Mouse (Mus musculus): Measurements from ENCODE around the gene Mlst8. TPM values are rescaled to one million over a fixed set of nuclear protein-coding genes. Genes with fewer than 3 reads are reported as not detected.
A peak's percentile ranks its signal among the peaks of the same experiment; 100 is the strongest.
"Not testable (repeated sequence)": the region's sequence is repeated elsewhere in the genome, so short reads cannot be mapped to it uniquely, and the experiment has no call there.

Mlst8 gene
- polyA plus RNA-seq, 1 experiment from 2014 or later = 30.3 TPM

DNA sequence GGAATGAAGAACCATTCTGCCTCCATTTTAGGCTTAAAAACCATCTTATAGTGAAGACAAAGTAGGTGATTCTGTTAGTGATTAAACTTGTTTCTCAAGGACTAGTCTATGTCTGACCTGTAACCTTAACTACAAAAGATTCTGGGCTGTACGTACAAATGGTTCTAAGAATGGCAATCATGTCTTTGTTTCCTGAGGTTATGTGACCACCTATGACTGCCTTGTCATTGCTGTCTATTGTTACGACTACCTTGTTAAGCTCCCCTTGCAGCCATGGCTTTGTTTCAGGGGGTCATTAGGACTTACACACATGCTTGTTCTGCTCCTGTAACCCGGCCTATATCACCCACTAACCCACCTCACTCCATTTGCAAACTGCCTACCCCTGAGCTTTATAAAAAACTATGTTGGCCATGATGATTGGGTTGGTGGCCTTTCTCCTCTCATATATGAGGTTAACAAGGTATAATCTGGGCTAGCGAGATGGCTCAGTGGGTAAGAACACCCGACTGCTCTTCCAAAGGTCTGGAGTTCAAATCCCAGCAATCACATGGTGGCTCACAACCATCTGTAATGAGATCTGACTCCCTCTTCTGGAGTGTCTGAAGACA lies 10.1 kb downstream of the Mlst8 start:
- no peak overlapping the region for H3K4me3 ChIP-seq (ENCODE audit: low read depth, low read length)
- ATAC-seq (ENCODE audit: insufficient number of reproducible peaks, low FRiP score, low TSS enrichment, low read depth) (no peak), DNase-seq (ENCODE audit: low spot score) (no peak)
- no peaks in the 10 kb centered on the region for H3K27me3 ChIP-seq (ENCODE audit: control insufficient read depth, insufficient read depth, low read length)
- 94% methylated on average over 5 of the region's 5 CpGs for WGBS
- no peak overlapping the region for H3K27ac ChIP-seq (replicated peaks; ENCODE audit: low read depth, low read length)
- H3K9ac ChIP-seq (ENCODE audit: low read length) = no peak overlapping the region
- H3K4me2 ChIP-seq (ENCODE audit: low read depth, severe bottlenecking) = no peak overlapping the region
- H3K9me3 ChIP-seq (ENCODE audit: control insufficient read depth, low read length) = no peaks in the 10 kb centered on the region
- no peaks in the 10 kb centered on the region for H3K36me3 ChIP-seq (ENCODE audit: control insufficient read depth, insufficient read depth, low read length)
- H3K4me1 ChIP-seq (ENCODE audit: control insufficient read depth, insufficient read depth, low read length) = peaks cover 12% of the 10 kb centered on the region

DNA sequence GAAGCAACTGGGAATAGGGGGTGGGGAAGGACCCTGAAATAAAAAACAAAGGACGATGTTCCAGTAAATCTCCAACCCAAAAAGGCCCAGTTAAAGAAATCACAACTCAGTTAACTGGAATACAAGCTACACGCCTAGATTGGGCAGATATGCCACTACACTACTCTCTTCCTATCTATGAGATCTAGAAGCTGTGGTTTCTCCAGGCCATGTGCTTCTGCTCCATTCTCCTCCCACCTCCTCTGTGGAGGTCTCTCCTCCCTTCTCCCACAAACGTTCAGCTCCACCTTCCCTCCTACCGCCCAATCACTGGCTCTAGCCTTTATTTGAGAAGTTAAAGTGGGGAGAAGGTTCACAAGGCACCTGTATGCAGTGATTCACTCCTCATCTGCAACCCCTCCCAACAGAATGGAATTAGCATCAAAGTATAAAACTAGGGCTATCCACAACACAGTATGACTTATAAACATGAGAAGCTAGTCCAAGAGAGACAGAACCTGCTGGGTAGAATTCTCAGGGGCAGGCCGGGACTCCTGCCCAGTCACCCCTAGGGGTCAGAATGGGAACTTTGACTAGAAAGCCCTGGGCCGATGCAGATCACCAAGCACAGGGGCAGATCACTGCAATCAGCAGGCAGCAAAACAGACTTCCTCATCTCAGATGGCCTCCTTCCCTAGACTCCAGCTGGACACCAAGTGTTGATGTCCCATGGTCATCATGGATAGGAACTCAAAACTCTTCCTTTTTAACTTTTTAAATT lies 15.3 kb downstream of the Mlst8 start:
- H3K9me3 ChIP-seq (ENCODE audit: control insufficient read depth, low read length) = no peaks in the 10 kb centered on the region
- WGBS = 60% methylated on average over 6 of the region's 6 CpGs
- no peaks in the 10 kb centered on the region for H3K36me3 ChIP-seq (ENCODE audit: control insufficient read depth, insufficient read depth, low read length)
- no peak overlapping the region for H3K27ac ChIP-seq (replicated peaks; ENCODE audit: low read depth, low read length)
- H3K9ac ChIP-seq (ENCODE audit: low read length) = no peak overlapping the region
- no peak overlapping the region for H3K4me2 ChIP-seq (ENCODE audit: low read depth, severe bottlenecking)
- ATAC-seq (ENCODE audit: insufficient number of reproducible peaks, low FRiP score, low TSS enrichment, low read depth) (no peak), DNase-seq (ENCODE audit: low spot score) (no peak)
- no peaks in the 10 kb centered on the region for H3K27me3 ChIP-seq (ENCODE audit: control insufficient read depth, insufficient read depth, low read length)
- H3K4me1 ChIP-seq (ENCODE audit: control insufficient read depth, insufficient read depth, low read length) = no peaks in the 10 kb centered on the region
- no peak overlapping the region for H3K4me3 ChIP-seq (ENCODE audit: low read depth, low read length)

DNA sequence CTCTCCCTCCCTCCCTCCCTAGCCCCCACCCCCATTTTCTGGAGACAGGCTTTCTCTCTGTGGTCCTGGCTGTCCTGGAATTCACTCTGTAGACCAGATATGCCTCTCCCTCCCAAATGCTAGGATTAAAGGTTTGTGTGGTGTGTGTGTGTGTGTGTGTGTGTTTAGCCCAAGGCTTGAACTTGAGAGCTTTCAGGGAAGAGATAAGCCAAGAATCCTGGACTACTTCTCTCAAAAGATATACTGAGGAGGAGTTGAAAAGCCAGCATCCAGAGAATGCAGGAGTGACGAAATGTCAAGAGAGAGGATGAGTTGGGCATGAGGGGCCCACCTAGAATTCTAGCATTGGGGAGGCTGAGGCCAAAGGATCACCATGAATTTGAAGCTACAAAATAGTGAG lies 15.9 kb downstream of the Mlst8 start:
- no peak for ATAC-seq (ENCODE audit: insufficient number of reproducible peaks, low FRiP score, low TSS enrichment, low read depth)
- no peaks in the 10 kb centered on the region for H3K4me1 ChIP-seq (ENCODE audit: control insufficient read depth, insufficient read depth, low read length)
- no peak overlapping the region for H3K9ac ChIP-seq (ENCODE audit: low read length)
- no peak for DNase-seq (ENCODE audit: low spot score)
- WGBS = 91% methylated on average over 1 of the region's 1 CpGs
- H3K27me3 ChIP-seq (ENCODE audit: control insufficient read depth, insufficient read depth, low read length) = no peaks in the 10 kb centered on the region
- H3K36me3 ChIP-seq (ENCODE audit: control insufficient read depth, insufficient read depth, low read length) = no peaks in the 10 kb centered on the region
- no peaks in the 10 kb centered on the region for H3K9me3 ChIP-seq (ENCODE audit: control insufficient read depth, low read length)
- H3K4me2 ChIP-seq (ENCODE audit: low read depth, severe bottlenecking) = no peak overlapping the region
- H3K27ac ChIP-seq (replicated peaks; ENCODE audit: low read depth, low read length) = no peak overlapping the region
- no peak overlapping the region for H3K4me3 ChIP-seq (ENCODE audit: low read depth, low read length)

DNA sequence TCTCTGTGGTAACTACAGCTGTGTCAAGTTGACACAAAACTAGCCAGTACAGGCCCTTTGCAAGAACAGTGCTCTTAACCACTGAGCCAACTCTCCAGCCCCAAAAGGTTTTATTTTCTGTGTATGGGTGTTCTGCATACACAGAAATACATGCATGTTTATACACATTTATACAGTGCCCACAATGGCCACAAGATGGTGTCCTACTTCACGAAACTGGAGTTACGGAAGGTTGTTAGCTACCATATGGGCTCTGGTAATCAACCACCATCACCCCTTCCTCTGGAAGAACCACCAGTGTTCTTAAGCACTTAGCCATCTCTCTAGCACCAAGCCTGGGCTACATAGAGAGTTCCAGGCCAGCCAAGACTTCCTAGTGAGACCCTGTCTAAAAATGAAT lies 17.3 kb downstream of the Mlst8 start:
- 65% methylated on average over 2 of the region's 2 CpGs for WGBS
- no peak overlapping the region for H3K27ac ChIP-seq (replicated peaks; ENCODE audit: low read depth, low read length)
- no peaks in the 10 kb centered on the region for H3K4me1 ChIP-seq (ENCODE audit: control insufficient read depth, insufficient read depth, low read length)
- H3K4me2 ChIP-seq (ENCODE audit: low read depth, severe bottlenecking) = no peak overlapping the region
- no peak overlapping the region for H3K9ac ChIP-seq (ENCODE audit: low read length)
- no peaks in the 10 kb centered on the region for H3K27me3 ChIP-seq (ENCODE audit: control insufficient read depth, insufficient read depth, low read length)
- H3K4me3 ChIP-seq (ENCODE audit: low read depth, low read length) = no peak overlapping the region
- DNase-seq (ENCODE audit: low spot score) (no peak), ATAC-seq (ENCODE audit: insufficient number of reproducible peaks, low FRiP score, low TSS enrichment, low read depth) (no peak)
- H3K36me3 ChIP-seq (ENCODE audit: control insufficient read depth, insufficient read depth, low read length) = no peaks in the 10 kb centered on the region
- H3K9me3 ChIP-seq (ENCODE audit: control insufficient read depth, low read length) = no peaks in the 10 kb centered on the region

DNA sequence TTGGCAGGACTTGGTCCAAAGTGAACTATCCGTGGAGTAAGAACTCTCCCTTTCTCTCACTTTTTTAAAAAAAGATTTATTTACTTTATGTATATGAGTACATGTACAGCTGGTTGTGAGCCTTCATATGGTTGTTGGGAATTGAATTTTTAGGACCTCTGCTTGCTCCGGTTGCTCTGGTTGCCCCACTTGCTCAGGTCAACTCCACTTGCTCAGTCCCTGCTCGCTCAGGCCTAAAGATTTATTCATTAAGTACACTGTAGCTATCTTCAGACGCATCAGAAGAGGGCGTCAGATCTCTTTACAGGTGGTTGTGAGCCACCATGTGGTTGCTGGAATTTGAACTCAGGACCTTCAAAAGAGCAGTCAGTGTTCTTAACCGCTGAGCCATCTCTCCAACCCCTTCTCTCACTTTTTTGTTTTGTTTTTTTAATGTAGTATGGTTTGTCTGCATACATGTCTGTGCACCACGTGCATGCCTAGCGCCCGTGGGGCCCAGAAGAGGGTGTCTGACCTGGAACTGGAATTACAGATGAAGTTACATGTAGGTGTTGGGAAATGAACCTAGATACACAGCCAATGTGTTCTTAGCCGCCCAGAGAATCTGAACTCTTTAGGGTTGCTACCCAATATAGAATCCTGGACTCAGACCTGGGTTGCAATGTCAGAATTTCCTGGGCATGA lies 23.2 kb downstream of the Mlst8 start:
- H3K4me3 ChIP-seq (ENCODE audit: low read depth, low read length) = peak overlapping the region; percentile 83; the same call in 1 of the 2 replicates
- H3K9me3 ChIP-seq (ENCODE audit: control insufficient read depth, low read length); H3K4me2 ChIP-seq (ENCODE audit: low read depth, severe bottlenecking); ATAC-seq (ENCODE audit: insufficient number of reproducible peaks, low FRiP score, low TSS enrichment, low read depth); H3K9ac ChIP-seq (ENCODE audit: low read length); H3K36me3 ChIP-seq (ENCODE audit: control insufficient read depth, insufficient read depth, low read length); H3K27me3 ChIP-seq (ENCODE audit: control insufficient read depth, insufficient read depth, low read length); H3K4me1 ChIP-seq (ENCODE audit: control insufficient read depth, insufficient read depth, low read length); DNase-seq (ENCODE audit: low spot score); H3K27ac ChIP-seq (replicated peaks; ENCODE audit: low read depth, low read length): not testable (repeated sequence)
- WGBS = 57% methylated on average over 10 of the region's 10 CpGs

DNA sequence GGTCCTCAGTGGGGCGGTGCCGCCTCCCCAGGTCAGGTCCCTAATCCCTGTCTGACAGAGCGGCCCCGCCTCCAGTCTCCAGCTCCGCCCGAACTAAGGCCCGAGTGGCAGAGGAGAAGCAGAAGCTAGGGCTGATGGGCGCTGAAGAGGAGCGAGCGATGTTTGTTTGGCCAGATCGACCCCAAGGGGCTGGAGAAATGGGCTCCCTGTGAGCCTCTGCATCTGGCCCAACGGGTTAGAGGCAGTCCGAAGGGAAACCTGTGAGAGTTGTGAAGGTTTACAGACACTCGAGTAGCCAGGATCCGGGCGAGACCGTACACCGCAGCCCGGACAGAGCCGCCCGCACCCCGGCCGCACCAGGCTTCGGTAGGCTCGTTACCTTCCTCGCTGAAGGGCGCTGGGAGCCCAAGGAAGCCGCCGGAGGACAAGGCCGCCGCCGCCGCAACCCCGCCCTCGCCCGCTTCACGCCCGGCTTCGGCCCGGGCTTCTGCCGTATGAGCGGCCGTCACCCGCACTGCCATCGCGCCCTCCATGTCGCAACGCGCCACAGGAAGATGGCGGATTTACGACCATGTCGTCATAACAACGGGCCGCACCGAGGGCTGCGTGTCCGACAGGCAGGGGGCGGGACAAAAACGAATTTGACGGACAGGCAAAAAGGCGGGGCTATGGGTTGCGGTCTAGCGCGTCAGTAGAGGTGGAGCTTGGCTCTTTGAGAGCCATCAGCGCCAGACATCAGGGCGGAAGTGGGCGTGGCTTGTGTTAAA lies 23.9 kb downstream of the Mlst8 start:
- Histone ChIP-seq H3K27ac (replicated peaks; ENCODE audit: low read depth, low read length) (peak overlapping the region; percentile 90), H3K27me3 (ENCODE audit: control insufficient read depth, insufficient read depth, low read length) (no peaks in the 10 kb centered on the region), H3K4me1 (ENCODE audit: control insufficient read depth, insufficient read depth, low read length) (no peaks in the 10 kb centered on the region; the same call in 1 of the 2 replicates), H3K4me2 (ENCODE audit: low read depth, severe bottlenecking) (peak overlapping the region; percentile 81), H3K4me3 (ENCODE audit: low read depth, low read length) (peak overlapping the region; percentile 83), H3K9ac (ENCODE audit: low read length) (peak overlapping the region; percentile 87), H3K9me3 (ENCODE audit: control insufficient read depth, low read length) (no peaks in the 10 kb centered on the region), H3K36me3 (ENCODE audit: control insufficient read depth, insufficient read depth, low read length) (no peaks in the 10 kb centered on the region; the same call in 1 of the 2 replicates)
- WGBS = under 1% methylated on average over 66 of the region's 67 CpGs
- DNase-seq (ENCODE audit: low spot score) (peak; percentile 100), ATAC-seq (ENCODE audit: insufficient number of reproducible peaks, low FRiP score, low TSS enrichment, low read depth) (peak; percentile 92)

DNA sequence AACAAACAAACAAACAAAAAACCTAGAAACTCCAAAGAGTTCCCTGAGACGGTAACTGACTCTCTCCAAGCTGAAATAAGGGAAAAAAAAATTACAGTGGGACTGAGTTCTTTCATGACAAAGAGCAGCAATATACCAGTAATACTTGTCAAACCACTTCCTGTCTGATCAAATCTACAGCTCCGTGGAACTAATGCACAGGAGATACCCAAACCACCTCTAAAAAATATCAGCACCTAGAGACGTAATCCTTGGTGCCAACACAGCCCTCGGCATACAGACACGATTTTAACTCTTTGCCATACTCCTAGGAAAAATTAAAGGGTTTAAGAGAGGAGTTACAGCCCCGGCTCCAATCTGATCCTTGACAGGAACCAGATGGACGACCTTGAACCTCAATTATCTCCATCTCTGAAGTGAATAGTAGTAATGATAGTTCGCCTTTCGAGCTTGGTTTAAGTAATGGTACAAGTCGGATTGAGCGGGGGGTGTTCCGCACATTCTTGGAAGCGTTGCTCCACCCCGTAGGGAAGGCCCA lies 24.6 kb downstream of the Mlst8 start:
- ATAC-seq (ENCODE audit: insufficient number of reproducible peaks, low FRiP score, low TSS enrichment, low read depth) = no peak
- Histone ChIP-seq H3K27me3 (ENCODE audit: control insufficient read depth, insufficient read depth, low read length) (no peaks in the 10 kb centered on the region), H3K4me2 (ENCODE audit: low read depth, severe bottlenecking) (peak overlapping the region; percentile 81), H3K9me3 (ENCODE audit: control insufficient read depth, low read length) (no peaks in the 10 kb centered on the region), H3K4me3 (ENCODE audit: low read depth, low read length) (peak overlapping the region; percentile 83), H3K36me3 (ENCODE audit: control insufficient read depth, insufficient read depth, low read length) (peaks cover 4% of the 10 kb centered on the region; the same call in 1 of the 2 replicates), H3K27ac (replicated peaks; ENCODE audit: low read depth, low read length) (peak overlapping the region; percentile 90), H3K4me1 (ENCODE audit: control insufficient read depth, insufficient read depth, low read length) (no peaks in the 10 kb centered on the region; the same call in 1 of the 2 replicates), H3K9ac (ENCODE audit: low read length) (peak overlapping the region; percentile 87)
- DNase-seq (ENCODE audit: low spot score) = no peak
- WGBS = 7% methylated on average over 14 of the region's 14 CpGs

DNA sequence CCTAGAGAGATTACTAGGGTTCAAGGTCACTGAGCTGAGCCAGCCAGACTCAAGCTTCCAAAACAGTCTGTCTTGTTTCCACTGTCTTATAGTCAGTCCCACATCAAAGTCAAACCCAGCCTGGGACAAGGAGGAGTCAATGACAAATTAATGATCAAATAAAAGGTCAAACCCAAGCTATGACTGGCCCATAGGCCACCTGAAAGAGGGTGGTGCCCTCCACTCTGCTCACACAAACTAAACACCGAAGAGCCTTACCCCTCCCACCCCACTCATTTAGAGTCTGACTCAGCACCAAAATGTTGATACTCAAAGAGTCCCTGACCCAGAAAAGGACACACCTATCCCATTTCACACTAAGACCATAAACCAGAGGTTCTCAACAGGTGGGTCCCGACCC lies 25.5 kb downstream of the Mlst8 start:
- no peak for ATAC-seq (ENCODE audit: insufficient number of reproducible peaks, low FRiP score, low TSS enrichment, low read depth)

More for the DNA sequence above, 25.5 kb downstream of the Mlst8 start:
- Histone ChIP-seq H3K36me3 (ENCODE audit: control insufficient read depth, insufficient read depth, low read length) (peaks cover 8% of the 10 kb centered on the region; the same call in 1 of the 2 replicates), H3K27ac (replicated peaks; ENCODE audit: low read depth, low read length) (no peak overlapping the region), H3K9ac (ENCODE audit: low read length) (no peak overlapping the region), H3K27me3 (ENCODE audit: control insufficient read depth, insufficient read depth, low read length) (no peaks in the 10 kb centered on the region), H3K4me2 (ENCODE audit: low read depth, severe bottlenecking) (no peak overlapping the region), H3K9me3 (ENCODE audit: control insufficient read depth, low read length) (no peaks in the 10 kb centered on the region), H3K4me3 (ENCODE audit: low read depth, low read length) (no peak overlapping the region), H3K4me1 (ENCODE audit: control insufficient read depth, insufficient read depth, low read length) (no peaks in the 10 kb centered on the region; the same call in 1 of the 2 replicates)
- WGBS = 86% methylated on average over 2 of the region's 2 CpGs
- no peak for DNase-seq (ENCODE audit: low spot score)
